ENCODE assay signal across 12 mouse cellular contexts in genomic region chr12:71532708-71533450, GRCm38 (mm10).
DNase-seq lines count a peak whose midpoint lies in the region; ATAC-seq and TF ChIP-seq lines count a peak whose summit lies in the region.
"Had no signal": no experiment of that assay in that cellular context is flagged by ENCODE, and none has a peak within 500 bp of the region (broad histone marks: within the 10 kb centered on the region; RNA-seq: fewer than 3 reads in every experiment).

No protein-coding gene starts in this region.

- WGBS in heart, embryonic 10.5 days, result 83% methylated on average over 22 of the region's 22 CpGs
- 47% methylated on average over 22 of the region's 22 CpGs for WGBS in hindbrain, embryonic 12.5 days
- whole genome bisulfite sequencing in midbrain, embryonic 15.5 days, result 22% methylated on average over 22 of the region's 22 CpGs
- 84% methylated on average over 22 of the region's 22 CpGs for WGBS in intestine, postnatal 0 days

- peak; percentile 92 for ATAC-seq in hindbrain, embryonic 12.5 days (ENCODE audit: low FRiP score)
- peak; percentile 74 for ATAC-seq in midbrain, embryonic 15.5 days (replicated peaks)
- no peak for ATAC-seq in intestine, postnatal 0 days

- intact Hi-C loops in left cerebral cortex, postnatal 10 days (cut with DNase I), result no loop called here

- no peak for TF ChIP-seq CTCF in intestine, postnatal 0 days (IDR thresholded peaks at IDR 0.05; ENCODE audit: low read depth)

- H3K27me3 ChIP-seq in heart, embryonic 10.5 days (ENCODE audit: insufficient read depth, poor library complexity, severe bottlenecking), result no peaks in the 10 kb centered on the region; the same call in 1 of the 2 replicates
- no peaks in the 10 kb centered on the region; the same call in 1 of the 2 replicates for H3K27me3 ChIP-seq in hindbrain, embryonic 12.5 days
- no peaks in the 10 kb centered on the region for H3K27me3 ChIP-seq in midbrain, embryonic 15.5 days (replicated peaks)
- H3K27me3 ChIP-seq in intestine, postnatal 0 days (replicated peaks; ENCODE audit: control insufficient read depth, insufficient read depth, low read length), result no peaks in the 10 kb centered on the region
- H3K27me3 ChIP-seq: lung, embryonic 15.5 days had no signal

- H3K27ac ChIP-seq in heart, embryonic 10.5 days, result 0 out of 2 replicates have a peak overlapping the region, but pooled peaks have one; percentile 29
- peak overlapping the region; percentile 88 for H3K27ac ChIP-seq in hindbrain, embryonic 12.5 days
- H3K27ac ChIP-seq in midbrain, embryonic 15.5 days, result peak overlapping the region; percentile 78
- no peak overlapping the region for H3K27ac ChIP-seq in intestine, postnatal 0 days (ENCODE audit: low read depth, low read length)
- H3K27ac ChIP-seq: heart, adult 2 months; lung, embryonic 15.5 days had no signal

- H3K4me3 ChIP-seq in heart, embryonic 10.5 days, result no peak overlapping the region
- H3K4me3 ChIP-seq in hindbrain, embryonic 12.5 days, result no peak overlapping the region
- H3K4me3 ChIP-seq in midbrain, embryonic 15.5 days, result no peak overlapping the region
- H3K4me3 ChIP-seq in intestine, postnatal 0 days (ENCODE audit: low read depth, low read length), result no peak overlapping the region
- H3K4me3 ChIP-seq: heart, adult 2 months; lung, embryonic 15.5 days had no signal

- DNase-seq in heart, embryonic 10.5 days (ENCODE audit: low spot score), result no peak
- DNase-seq in heart, postnatal 4 days, result no peak
- no peak for DNase-seq in layer of hippocampus, postnatal 10 days (ENCODE audit: low spot score in 2 of 2)
- no peak for DNase-seq in cerebellum, adult 8-10 months
- no peak for DNase-seq in left cerebral cortex, postnatal 10 days (ENCODE audit: extremely low spot score in 1 of 2, low spot score in 2 of 2)
- DNase-seq: heart, adult 2 months; thymus, adult 18-20 months had no signal

- H3K9me3 ChIP-seq in heart, embryonic 10.5 days, result no peaks in the 10 kb centered on the region
- no peaks in the 10 kb centered on the region for H3K9me3 ChIP-seq in hindbrain, embryonic 12.5 days (replicated peaks)
- no peaks in the 10 kb centered on the region for H3K9me3 ChIP-seq in midbrain, embryonic 15.5 days
- no peaks in the 10 kb centered on the region for H3K9me3 ChIP-seq in intestine, postnatal 0 days (ENCODE audit: control insufficient read depth)
- H3K9me3 ChIP-seq: G1E; lung, embryonic 15.5 days had no signal

- H3K36me3 ChIP-seq in heart, embryonic 10.5 days, result no peaks in the 10 kb centered on the region
- no peaks in the 10 kb centered on the region for H3K36me3 ChIP-seq in hindbrain, embryonic 12.5 days
- H3K36me3 ChIP-seq in midbrain, embryonic 15.5 days (replicated peaks), result no peaks in the 10 kb centered on the region
- H3K36me3 ChIP-seq in intestine, postnatal 0 days (ENCODE audit: control insufficient read depth, insufficient read depth), result no peaks in the 10 kb centered on the region
- H3K36me3 ChIP-seq: G1E; lung, embryonic 15.5 days had no signal

- H3K4me2 ChIP-seq in hindbrain, embryonic 12.5 days (replicated peaks), result no peak overlapping the region
- peak overlapping the region; percentile 9; the same call in 1 of the 2 replicates for H3K4me2 ChIP-seq in midbrain, embryonic 15.5 days
- H3K4me2 ChIP-seq in intestine, postnatal 0 days (replicated peaks; ENCODE audit: low read depth), result no peak overlapping the region
- H3K4me2 ChIP-seq: lung, embryonic 15.5 days had no signal

- H3K9ac ChIP-seq in hindbrain, embryonic 12.5 days, result no peak overlapping the region
- H3K9ac ChIP-seq in midbrain, embryonic 15.5 days, result no peak overlapping the region
- H3K9ac ChIP-seq in intestine, postnatal 0 days (ENCODE audit: low read depth, low read length), result no peak overlapping the region
- H3K9ac ChIP-seq: lung, embryonic 15.5 days had no signal

- H3K4me1 ChIP-seq in heart, embryonic 10.5 days, result 0 out of 2 replicates have a peak, but pooled peaks cover 2% of the 10 kb centered on the region
- peaks cover 25% of the 10 kb centered on the region for H3K4me1 ChIP-seq in hindbrain, embryonic 12.5 days
- H3K4me1 ChIP-seq in midbrain, embryonic 15.5 days, result peaks cover 31% of the 10 kb centered on the region
- H3K4me1 ChIP-seq in intestine, postnatal 0 days (replicated peaks; ENCODE audit: control insufficient read depth, insufficient read depth, low read length), result no peaks in the 10 kb centered on the region
- H3K4me1 ChIP-seq: lung, embryonic 15.5 days had no signal
